Mouse (Mus musculus) NIH3T3 (cell line): ENCODE measurements at regions not wholly inside any gene's neighbourhood (a gene's known extent, or its start where the extent isn't known, plus 50 kb on each side); places are given as distances from the start of the nearest gene placed in this dataset.

ENCODE experiments used
- DNase-seq: peaks from one replicate; pipeline ENCODE4 v3.0.0-alpha.2; 2012; ENCODE audit warnings: low read depth

GRCm38 (mm10) chr10:111077632-111078031 lies 67.7 kb upstream of the Zdhhc17 start:
- no peak for DNase-seq

GRCm38 (mm10) chr10:111073851-111074430 lies 64.0 kb upstream of the Zdhhc17 start:
- no peak for DNase-seq

GRCm38 (mm10) chr10:111073262-111073661 lies 63.3 kb upstream of the Zdhhc17 start:
- DNase-seq = no peak

- no peak for DNase-seq
Measured at GRCm38 (mm10) chr10:111072554-111072909, 62.6 kb upstream of the Zdhhc17 start.

- peak; percentile 27 for DNase-seq
Measured at GRCm38 (mm10) chr10:111071805-111072553, 62.0 kb upstream of the Zdhhc17 start.

GRCm38 (mm10) chr10:111066146-111066545 lies 56.2 kb upstream of the Zdhhc17 start:
- no peak for DNase-seq

- no peak for DNase-seq
Measured at GRCm38 (mm10) chr10:111060626-111061025, 50.7 kb upstream of the Zdhhc17 start.
